Mouse (Mus musculus) right cerebral cortex, postnatal 25 days (tissue): ENCODE measurements around the gene Sbf2.
"Not testable (repeated sequence)": the region's sequence is repeated elsewhere in the genome, so short reads cannot be mapped to it uniquely, and the experiment has no call there.

Source experiments
- DNase-seq: peaks from one replicate; pipeline ENCODE4 v3.0.0; 2022

Gene Sbf2

DNA sequence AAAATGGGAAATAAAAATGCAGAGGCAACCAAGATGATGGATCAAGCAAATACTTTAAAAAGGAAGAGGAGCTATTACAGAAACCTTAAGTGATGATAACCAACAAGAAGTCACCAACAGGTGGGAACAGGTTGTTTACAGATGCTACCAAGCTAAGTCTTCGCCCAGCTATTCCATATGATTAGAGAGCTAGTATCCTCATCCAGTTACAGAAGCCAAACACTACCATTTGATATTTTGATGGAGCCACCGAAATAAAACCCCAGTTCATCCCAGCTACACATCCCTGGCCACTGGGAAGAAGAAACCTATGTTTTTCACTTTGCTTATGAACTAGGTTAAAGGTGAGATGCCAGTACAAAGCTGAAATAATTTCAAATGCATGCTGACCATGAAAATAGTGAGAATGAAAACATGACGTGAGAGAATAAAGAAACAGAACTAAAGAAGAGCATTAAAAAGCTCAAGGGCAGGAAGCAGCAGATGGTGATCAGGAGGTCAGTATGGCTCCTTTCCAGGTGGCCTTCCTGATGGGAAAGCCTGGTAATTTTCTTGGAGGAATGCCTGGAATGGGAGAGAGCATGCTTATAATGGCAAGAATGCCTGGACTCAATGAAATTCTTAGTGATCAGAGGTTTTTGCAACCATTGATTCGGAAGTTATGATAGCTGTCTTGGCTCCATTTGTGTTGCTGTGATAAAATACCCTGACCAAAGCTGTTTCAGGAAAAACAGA, 48.7 kb downstream of the Sbf2 start:
- no peak for DNase-seq

DNA sequence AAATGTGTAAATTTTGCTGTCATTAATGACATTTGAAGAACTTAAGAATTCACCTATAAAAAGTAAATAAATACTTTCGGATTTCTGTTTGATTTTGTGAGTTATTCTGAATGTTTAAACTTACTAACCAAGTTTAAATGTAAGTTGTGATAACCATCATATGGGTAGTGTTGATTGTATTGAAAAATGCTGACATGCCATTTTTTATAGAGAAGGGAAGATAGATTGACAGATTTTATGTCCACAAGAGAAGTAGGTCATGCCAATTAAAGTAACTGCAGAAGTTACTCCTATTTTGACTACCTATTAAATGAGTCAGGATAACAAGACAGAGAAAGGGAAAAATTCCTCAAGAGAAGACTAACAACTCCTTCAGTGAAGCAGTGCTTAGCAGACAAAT, 53.1 kb downstream of the Sbf2 start:
- DNase-seq = no peak

- no peak for DNase-seq
These were observed 57.7 kb downstream of the Sbf2 start for GRCm38 (mm10) chr7:110557001-110557400.

DNA sequence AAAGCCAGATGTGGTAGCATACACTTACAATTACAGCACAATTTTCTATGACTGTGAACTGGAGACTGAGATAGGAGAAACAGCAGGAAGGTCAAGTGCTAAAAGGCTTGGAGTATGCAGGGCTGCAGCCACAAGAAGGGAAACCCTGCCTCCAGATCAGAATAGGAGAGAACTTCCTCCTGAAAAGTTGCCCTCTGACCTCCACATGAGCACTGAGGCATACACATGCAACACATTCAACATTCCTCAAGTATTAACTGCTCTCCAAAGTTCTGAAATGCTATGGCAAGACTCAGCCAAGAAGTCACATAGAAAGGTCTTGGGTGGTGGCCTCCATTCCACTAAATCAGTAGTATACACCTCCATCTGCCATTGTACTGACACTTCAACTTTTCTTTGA, 58.5 kb downstream of the Sbf2 start:
- DNase-seq = no peak

GRCm38 (mm10) chr7:110555260-110555659, 59.5 kb downstream of the Sbf2 start:
- DNase-seq = peak; percentile 5

- DNase-seq = no peak
These were observed 66.5 kb downstream of the Sbf2 start for GRCm38 (mm10) chr7:110548268-110548667.

- DNase-seq = no peak
These were observed 71.4 kb downstream of the Sbf2 start for GRCm38 (mm10) chr7:110543341-110543740.

DNA sequence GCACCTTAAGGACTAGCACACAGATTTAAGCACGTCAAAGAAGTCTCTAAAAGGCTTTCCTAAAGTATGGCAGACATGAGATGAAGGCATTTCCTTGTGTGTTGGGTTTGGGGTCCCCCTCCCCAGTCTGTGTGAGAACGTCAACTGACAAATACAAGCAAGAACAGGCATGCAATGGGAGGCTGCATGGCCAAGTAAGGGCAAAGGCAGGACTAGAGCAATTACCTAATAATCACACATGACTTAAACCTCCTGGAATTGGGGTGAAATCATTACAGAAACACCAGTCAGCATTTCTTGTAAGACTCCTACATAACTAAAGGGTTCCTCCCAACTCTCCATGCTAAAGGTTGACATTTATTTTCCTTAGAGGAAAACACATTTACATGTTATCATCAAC, 75.5 kb downstream of the Sbf2 start:
- DNase-seq = no peak

DNA sequence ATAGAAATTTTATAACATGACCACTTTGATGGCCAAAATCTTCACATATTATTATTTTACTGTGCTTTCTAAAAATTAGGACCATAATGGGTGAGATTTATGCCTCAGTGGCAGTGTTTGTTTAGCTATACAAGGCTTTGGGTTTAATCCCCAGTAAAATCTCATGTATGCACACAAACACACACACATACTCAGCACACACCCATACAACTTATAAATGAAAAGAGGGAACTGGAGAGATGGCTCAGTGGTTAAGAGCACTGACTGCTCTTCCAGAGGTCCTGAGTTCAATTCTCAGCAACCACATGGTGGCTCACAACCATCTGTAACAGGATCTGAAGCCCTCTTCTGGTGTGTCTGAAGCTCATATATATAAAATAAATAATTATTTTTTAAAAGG, 84.4 kb downstream of the Sbf2 start:
- not testable (repeated sequence) for DNase-seq

- DNase-seq = no peak
These were observed 89.5 kb downstream of the Sbf2 start for GRCm38 (mm10) chr7:110525090-110525775.

- DNase-seq = no peak
These were observed 98.2 kb downstream of the Sbf2 start for GRCm38 (mm10) chr7:110516241-110517220.

DNA sequence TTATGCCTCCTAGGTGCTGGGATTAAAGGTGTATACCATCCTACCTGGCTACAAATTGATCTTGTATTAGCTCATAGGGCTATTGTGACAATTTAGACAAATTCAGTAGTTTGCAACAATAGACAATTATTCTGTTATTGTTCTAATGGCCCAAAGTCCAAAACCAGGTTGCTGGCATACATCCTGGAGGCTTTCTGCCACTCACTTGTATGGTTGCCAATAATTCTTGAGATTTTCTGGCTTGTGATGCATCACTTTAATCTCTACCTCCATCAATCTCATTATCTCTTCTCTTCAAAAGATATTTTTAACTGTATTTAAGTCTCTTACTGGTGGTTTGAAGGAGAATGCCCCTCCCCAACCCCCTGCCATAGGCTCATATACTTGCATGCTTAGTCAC, 100.6 kb downstream of the Sbf2 start:
- DNase-seq = no peak

- no peak for DNase-seq
These were observed 116.1 kb downstream of the Sbf2 start for GRCm38 (mm10) chr7:110498653-110499052.

DNA sequence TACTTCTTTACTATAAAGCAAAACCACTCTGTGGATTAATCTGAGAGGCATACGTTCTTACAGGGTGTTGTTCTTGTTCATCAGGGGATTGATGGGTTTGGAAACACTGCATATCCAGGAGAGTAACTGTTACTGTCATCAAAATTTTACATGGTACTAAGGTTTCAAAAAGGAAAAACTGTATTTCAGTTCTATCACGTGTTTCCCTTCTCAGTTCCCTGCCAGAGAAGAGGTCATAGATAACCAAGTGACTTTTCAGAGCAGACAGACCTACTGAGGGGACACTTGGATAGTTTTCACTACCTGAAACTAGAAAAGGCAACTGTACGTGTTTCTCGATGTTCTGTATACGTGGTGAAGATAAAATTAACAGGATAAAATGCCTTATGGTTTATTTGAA, 123.7 kb downstream of the Sbf2 start:
- no peak for DNase-seq

DNA sequence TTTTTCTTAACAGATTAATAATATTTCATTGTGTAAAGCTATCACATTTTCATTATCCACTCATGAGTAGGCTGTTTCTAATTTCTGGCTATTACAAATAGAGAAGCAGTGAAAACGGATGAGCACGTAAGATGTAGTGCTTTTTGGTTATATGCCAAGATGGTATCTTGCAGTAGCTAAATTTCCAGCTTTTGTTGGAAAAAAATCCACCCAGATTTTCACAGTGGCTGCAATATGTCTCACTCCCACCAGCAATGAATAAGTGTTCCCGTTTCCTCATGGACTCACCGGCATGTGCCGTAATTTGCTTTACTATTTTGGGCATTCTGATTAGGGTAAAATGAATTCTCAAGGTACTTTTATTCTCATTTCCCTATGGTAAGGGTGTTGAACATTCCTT, 129.7 kb downstream of the Sbf2 start:
- DNase-seq = peak; percentile 29

- DNase-seq = no peak
These were observed 143.7 kb downstream of the Sbf2 start for GRCm38 (mm10) chr7:110470987-110471386.

- no peak for DNase-seq
These were observed 151.3 kb downstream of the Sbf2 start for GRCm38 (mm10) chr7:110463471-110463870.

- peak; percentile 45 for DNase-seq
These were observed 182.4 kb downstream of the Sbf2 start for GRCm38 (mm10) chr7:110432301-110432700.

DNA sequence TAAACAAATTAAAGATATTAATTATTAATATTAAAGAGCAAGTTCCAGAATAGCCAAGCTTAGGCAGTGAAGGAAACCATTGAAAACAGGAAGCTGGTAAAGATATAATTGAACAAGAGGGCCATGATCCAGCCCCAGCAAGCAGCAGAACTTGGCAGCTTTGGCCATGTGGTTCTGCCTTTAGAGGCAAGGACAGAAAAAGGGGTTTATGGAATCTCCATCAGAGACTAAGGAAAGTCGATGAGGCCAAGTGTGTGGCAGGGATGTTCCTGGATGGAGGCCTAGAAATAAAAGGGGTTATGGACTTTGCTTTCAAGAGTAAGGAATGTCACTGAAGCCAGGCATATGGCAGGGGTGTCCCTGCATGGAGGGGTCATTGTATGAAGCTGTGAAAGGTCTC, 198.4 kb downstream of the Sbf2 start:
- DNase-seq = no peak

GRCm38 (mm10) chr7:110414276-110414675, 200.4 kb downstream of the Sbf2 start:
- DNase-seq = no peak

- DNase-seq = no peak
These were observed 212.6 kb downstream of the Sbf2 start for GRCm38 (mm10) chr7:110402092-110402491.

GRCm38 (mm10) chr7:110392576-110392975, 222.1 kb downstream of the Sbf2 start:
- no peak for DNase-seq

- no peak for DNase-seq
These were observed 223.1 kb downstream of the Sbf2 start for GRCm38 (mm10) chr7:110391632-110392031.
